In the genomic region with DNA sequence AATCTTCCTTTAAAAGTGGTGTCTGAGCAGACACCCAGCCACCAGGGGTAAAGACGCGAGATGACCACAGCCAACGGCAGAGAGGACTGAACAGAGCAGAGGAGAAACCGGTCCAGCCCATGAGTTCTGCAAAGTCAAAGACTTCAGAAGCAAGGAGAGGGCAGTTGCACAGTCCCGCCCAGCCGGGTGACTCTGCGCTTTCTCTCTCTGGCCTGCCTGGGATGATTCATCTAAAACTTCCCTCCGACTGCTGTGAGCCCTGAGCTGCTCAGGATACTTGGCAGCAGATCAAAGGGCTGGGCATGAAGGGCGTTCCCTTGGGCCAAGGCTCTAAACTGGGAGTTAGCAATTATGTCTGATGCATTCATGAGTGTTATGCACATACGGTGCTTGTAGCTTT, we compare ENCODE assay signal across 8 mouse cellular contexts. TPM values are rescaled to one million over a fixed set of nuclear protein-coding genes. Genes with fewer than 3 reads are reported as not detected.
DNase-seq lines count a peak whose midpoint lies in the region; ATAC-seq and TF ChIP-seq lines count a peak whose summit lies in the region.

No protein-coding gene starts in this region.

- H3K27me3 ChIP-seq in MEL (ENCODE audit: control insufficient read depth in 1 of 2, insufficient read depth in 2 of 2, low read length in 2 of 2): no peaks in the 10 kb centered on the region
- no peaks in the 10 kb centered on the region for H3K27me3 ChIP-seq in intestine, embryonic 14.5 days (replicated peaks; ENCODE audit: control insufficient read depth, insufficient read depth, low read length)
- peaks cover 5% of the 10 kb centered on the region; the same call in 1 of the 2 replicates for H3K27me3 ChIP-seq in liver, embryonic 16.5 days (ENCODE audit: control insufficient read depth, insufficient read depth, low read depth, low read length)
- H3K27me3 ChIP-seq in neural tube, embryonic 12.5 days (replicated peaks): no peaks in the 10 kb centered on the region

- TF ChIP-seq EP300 in MEL (IDR thresholded peaks at IDR 0.05; ENCODE audit: low read depth in 1 of 2, low read length in 2 of 2): peak; percentile 52 to 75; a peak in 3 of 4 replicates

- peak; percentile 98 for DNase-seq in MEL (ENCODE audit: low read depth, low spot score)
- peak; percentile 88 for DNase-seq in brain, embryonic 14.5 days (ENCODE audit: low read depth)
- peak; percentile 83 for DNase-seq in gastrocnemius, postnatal 25 days
- peak; percentile 85 for DNase-seq in intestine, embryonic 14.5 days (ENCODE audit: low spot score)
- DNase-seq in B cell, adult 2 months: no peak
- DNase-seq in thymus, postnatal 14 days: no peak

- 11% methylated on average over 10 of the region's 10 CpGs for WGBS in intestine, embryonic 14.5 days
- WGBS in liver, embryonic 16.5 days (ENCODE audit: insufficient replicate concordance): 4% methylated on average over 10 of the region's 10 CpGs
- WGBS in neural tube, embryonic 12.5 days: 36% methylated on average over 10 of the region's 10 CpGs

- no peaks in the 10 kb centered on the region for H3K79me2 ChIP-seq in MEL (ENCODE audit: control insufficient read depth, insufficient read depth, low read length, poor library complexity)

- peaks cover 0 to 24% of the 10 kb centered on the region in 2 experiments; a peak in 2 of 4 replicates for H3K36me3 ChIP-seq in MEL (ENCODE audit: control insufficient read depth in 1 of 2, insufficient read depth in 2 of 2, low read length in 2 of 2)
- H3K36me3 ChIP-seq in intestine, embryonic 14.5 days (ENCODE audit: control insufficient read depth, insufficient read depth, low read length): no peaks in the 10 kb centered on the region
- no peaks in the 10 kb centered on the region for H3K36me3 ChIP-seq in liver, embryonic 16.5 days (ENCODE audit: control insufficient read depth, insufficient read depth)
- H3K36me3 ChIP-seq in neural tube, embryonic 12.5 days: no peaks in the 10 kb centered on the region

- no peaks in the 10 kb centered on the region for H3K9me3 ChIP-seq in MEL (replicated peaks; ENCODE audit: insufficient read depth, low read length)
- H3K9me3 ChIP-seq in intestine, embryonic 14.5 days (ENCODE audit: control insufficient read depth, low read length): no peaks in the 10 kb centered on the region
- no peaks in the 10 kb centered on the region for H3K9me3 ChIP-seq in liver, embryonic 16.5 days (replicated peaks; ENCODE audit: control insufficient read depth, low read length)
- no peaks in the 10 kb centered on the region for H3K9me3 ChIP-seq in neural tube, embryonic 12.5 days

- peaks cover 6 to 26% of the 10 kb centered on the region in 2 experiments; a peak in 3 of 4 replicates for H3K4me1 ChIP-seq in MEL (ENCODE audit: control insufficient read depth in 1 of 2, insufficient read depth in 2 of 2, low read length in 2 of 2)
- H3K4me1 ChIP-seq in intestine, embryonic 14.5 days (replicated peaks; ENCODE audit: control insufficient read depth, insufficient read depth, low read length): peaks cover 15% of the 10 kb centered on the region; the same call in 1 of the 2 replicates
- H3K4me1 ChIP-seq in liver, embryonic 16.5 days (ENCODE audit: control insufficient read depth, low read depth, low read length): peaks cover 30% of the 10 kb centered on the region
- no peaks in the 10 kb centered on the region for H3K4me1 ChIP-seq in neural tube, embryonic 12.5 days

- peak overlapping the region; percentile 62 for H3K9ac ChIP-seq in MEL (ENCODE audit: control insufficient read depth, low read depth, low read length, poor library complexity, severe bottlenecking)
- no peak overlapping the region for H3K9ac ChIP-seq in intestine, embryonic 14.5 days (ENCODE audit: low read length)
- H3K9ac ChIP-seq in liver, embryonic 16.5 days (ENCODE audit: low read depth, low read length): peak overlapping the region; percentile 13; the same call in 1 of the 2 replicates
- H3K9ac ChIP-seq in neural tube, embryonic 12.5 days: no peak overlapping the region

- peak in 1 of 2 experiments; percentile 79; a peak in 2 of 4 replicates for TF ChIP-seq POLR2A in MEL (IDR thresholded peaks at IDR 0.05; ENCODE audit: control insufficient read depth in 1 of 2, insufficient read depth in 1 of 2, low read depth in 1 of 2, low read length in 2 of 2, poor library complexity in 1 of 2)
- no peak for TF ChIP-seq POLR2A in brain, embryonic 14.5 days (IDR thresholded peaks at IDR 0.05; ENCODE audit: borderline replicate concordance, extremely low read depth, insufficient read depth, insufficient read length, poor library complexity, severe bottlenecking)

- H3K4me2 ChIP-seq in intestine, embryonic 14.5 days (ENCODE audit: low read length): peak overlapping the region; percentile 15; the same call in 1 of the 2 replicates
- peak overlapping the region; percentile 61 for H3K4me2 ChIP-seq in liver, embryonic 16.5 days (ENCODE audit: low read depth, low read length)
- H3K4me2 ChIP-seq in neural tube, embryonic 12.5 days (replicated peaks): peak overlapping the region; percentile 18; the same call in 1 of the 2 replicates

- peak; percentile 89 for ATAC-seq in intestine, embryonic 14.5 days (replicated peaks; ENCODE audit: low FRiP score, low TSS enrichment, low read depth)
- peak; percentile 98 for ATAC-seq in liver, embryonic 16.5 days (ENCODE audit: low read depth)
- ATAC-seq in neural tube, embryonic 12.5 days (ENCODE audit: low FRiP score, low read depth): peak; percentile 34; the same call in 1 of the 2 replicates

- peak overlapping the region; percentile 26 to 44 for H3K4me3 ChIP-seq in MEL (ENCODE audit: control insufficient read depth in 1 of 2, insufficient read depth in 1 of 2, low read depth in 2 of 2, low read length in 2 of 2)
- no peak overlapping the region for H3K4me3 ChIP-seq in intestine, embryonic 14.5 days (ENCODE audit: low read depth, low read length)
- H3K4me3 ChIP-seq in liver, embryonic 16.5 days (ENCODE audit: low read depth, low read length): no peak overlapping the region
- H3K4me3 ChIP-seq in neural tube, embryonic 12.5 days: no peak overlapping the region

- TF ChIP-seq RAD21 in MEL (IDR thresholded peaks at IDR 0.05; ENCODE audit: low read depth, low read length): no peak; the same call in 1 of the 2 replicates

- peak overlapping the region; percentile 86 for H3K27ac ChIP-seq in MEL (ENCODE audit: control insufficient read depth, low read depth, low read length)
- 0 out of 2 replicates have a peak overlapping the region, but pooled peaks have one; percentile 38 for H3K27ac ChIP-seq in intestine, embryonic 14.5 days (ENCODE audit: low read depth)
- H3K27ac ChIP-seq in liver, embryonic 16.5 days (ENCODE audit: low read length): peak overlapping the region; percentile 79
- H3K27ac ChIP-seq in neural tube, embryonic 12.5 days: no peak overlapping the region

- no peak for TF ChIP-seq CTCF in MEL (IDR thresholded peaks at IDR 0.05 in 2 of 3, conservative IDR thresholded peaks at IDR 0.05 in 1 of 3; ENCODE audit: control insufficient read depth in 1 of 3, insufficient read depth in 1 of 3, low read depth in 2 of 3, low read length in 3 of 3, poor library complexity in 1 of 3, severe bottlenecking in 1 of 3)
- no peak for TF ChIP-seq CTCF in brain, embryonic 14.5 days (IDR thresholded peaks at IDR 0.05; ENCODE audit: borderline replicate concordance, extremely low read depth, insufficient read depth, insufficient read length)

TF ChIP-seq in MEL, 35 proteins besides CTCF, POLR2A, EP300 and RAD21 (continues in another document):
- TF ChIP-seq GATA1 (IDR thresholded peaks at IDR 0.05; ENCODE audit: low read depth, low read length): no peak
- no peak for TF ChIP-seq MAFK (IDR thresholded peaks at IDR 0.05; ENCODE audit: borderline replicate concordance, low read depth, low read length)
- 0 out of 2 replicates have a peak, but pooled peaks have one; percentile 21 for TF ChIP-seq TCF12 (IDR thresholded peaks at IDR 0.05; ENCODE audit: low read depth, low read length)
- TF ChIP-seq CHD2 (IDR thresholded peaks at IDR 0.05; ENCODE audit: low read length): no peak
- TF ChIP-seq MEF2A (IDR thresholded peaks at IDR 0.05; ENCODE audit: extremely low read depth, insufficient replicate concordance, low read depth, low read length, poor library complexity, severe bottlenecking): no peak
- TF ChIP-seq NRF1 (IDR thresholded peaks at IDR 0.05; ENCODE audit: insufficient read depth, low read depth, low read length, poor library complexity, severe bottlenecking): 0 out of 2 replicates have a peak, but pooled peaks have one; percentile 24
- TF ChIP-seq MAX (IDR thresholded peaks at IDR 0.05; ENCODE audit: low read length): no peak
- TF ChIP-seq NELFE (IDR thresholded peaks at IDR 0.05; ENCODE audit: low read depth, low read length): peak; percentile 68
- peak; percentile 35; the same call in 1 of the 2 replicates for TF ChIP-seq POLR2AphosphoS2 (IDR thresholded peaks at IDR 0.05; ENCODE audit: low read length)
- TF ChIP-seq CHD1 (IDR thresholded peaks at IDR 0.05; ENCODE audit: low read depth, low read length): no peak
- peak; percentile 82 for TF ChIP-seq JUND (IDR thresholded peaks at IDR 0.05; ENCODE audit: low read depth, low read length)
- TF ChIP-seq ZKSCAN1 (IDR thresholded peaks at IDR 0.05; ENCODE audit: low read depth, low read length): no peak
- no peak for TF ChIP-seq RCOR1 (IDR thresholded peaks at IDR 0.05; ENCODE audit: low read depth, low read length)
- no peak for TF ChIP-seq UBTF (IDR thresholded peaks at IDR 0.05; ENCODE audit: borderline replicate concordance, insufficient read depth, low read depth, low read length)
- TF ChIP-seq MYC (IDR thresholded peaks at IDR 0.05; ENCODE audit: low read depth, low read length): no peak; the same call in 1 of the 2 replicates
- TF ChIP-seq ZNF384 (IDR thresholded peaks at IDR 0.05; ENCODE audit: low read depth, low read length): no peak
- 0 out of 2 replicates have a peak, but pooled peaks have one; percentile 41 for TF ChIP-seq BHLHE40 (IDR thresholded peaks at IDR 0.05; ENCODE audit: borderline replicate concordance, low read depth, low read length)
- no peak for TF ChIP-seq SIN3A (IDR thresholded peaks at IDR 0.05; ENCODE audit: low read length)
- peak; percentile 72 for TF ChIP-seq TBP (IDR thresholded peaks at IDR 0.05; ENCODE audit: low read depth, low read length)
- TF ChIP-seq MAZ (IDR thresholded peaks at IDR 0.05; ENCODE audit: low read depth, low read length): 0 out of 2 replicates have a peak, but pooled peaks have one; percentile 27

RNA-seq across cellular contexts. Expression of gene Gipc2, which starts 51.2 kb away (rescaled TPM):
- total RNA-seq in MEL (2012; rRNA removed): 0.27 and 0.62 TPM in 2 replicates
- polyA plus RNA-seq in MEL (2012; ENCODE audit: insufficient read depth in 1 of 2, insufficient read length in 2 of 2, low read depth in 1 of 2, low replicate concordance in 2 of 2, missing spikeins in 1 of 2): under 1 TPM in 1 of 2 experiments, not detected in 1; 0.78 TPM
- polyA plus RNA-seq in brain, embryonic 14.5 days (2012; rRNA removed): 4.6 and 6.0 TPM in 2 replicates
- total RNA-seq in gastrocnemius, postnatal 25 days (2021): under 1 TPM; 0.24 to 0.59 TPM
- 96.5 and 103 TPM in 2 replicates for polyA plus RNA-seq in intestine, embryonic 14.5 days (2014; fragmentation: Nextera tagmentation; extraction: Ambion mirVana)
- polyA plus RNA-seq in liver, embryonic 16.5 days (2015; fragmentation: Nextera tagmentation; extraction: Ambion mirVana): 17.8 and 19.7 TPM in 2 replicates
- 2.3 and 2.7 TPM in 2 replicates for polyA plus RNA-seq in neural tube, embryonic 12.5 days (2016; fragmentation: Nextera tagmentation; extraction: Ambion mirVana)

Comparison
In these comparisons a context has a peak if more than half of its experiments do, and no peak if none do; other contexts are left out.
1. DNase-seq: peak in MEL (single experiment), brain, embryonic 14.5 days (single experiment), gastrocnemius, postnatal 25 days (single experiment) and intestine, embryonic 14.5 days (single experiment); none in B cell, adult 2 months (0 of 2) and thymus, postnatal 14 days (single experiment).
2. H3K4me3 ChIP-seq: peak in MEL (2 of 2); none in intestine, embryonic 14.5 days (single experiment), liver, embryonic 16.5 days (single experiment) and neural tube, embryonic 12.5 days (single experiment).
3. H3K9ac ChIP-seq: peak in MEL (single experiment) and liver, embryonic 16.5 days (single experiment); none in intestine, embryonic 14.5 days (single experiment) and neural tube, embryonic 12.5 days (single experiment).
4. ATAC-seq: peak in every context shown above with its lines; median percentile 98 in liver, embryonic 16.5 days; 89 in intestine, embryonic 14.5 days; 34 in neural tube, embryonic 12.5 days.
5. Peak in every context shown above with its lines, with median percentiles within 50 percentile points of each other: H3K4me2 ChIP-seq.